Mouse (Mus musculus): ENCODE results near the gene Ssbp3. TPM values are rescaled to one million over a fixed set of nuclear protein-coding genes. Genes with fewer than 3 reads are reported as not detected.

Gene Ssbp3
- polyA plus RNA-seq, 1 experiment from 2014 or later = 190 TPM

GRCm38 (mm10) chr4:107018521-107018920 is 108.0 kb downstream of the Ssbp3 start:
- Histone ChIP-seq H3K27ac (no peak overlapping the region; the same call in 1 of the 2 replicates), H3K9ac (no peak overlapping the region), H3K4me3 (no peak overlapping the region), H3K27me3 (no peaks in the 10 kb centered on the region), H3K4me1 (peaks cover 66% of the 10 kb centered on the region), H3K9me3 (no peaks in the 10 kb centered on the region), H3K4me2 (no peak overlapping the region), H3K36me3 (peaks cover 5% of the 10 kb centered on the region; the same call in 1 of the 2 replicates)
- no peak for ATAC-seq (ENCODE audit: insufficient number of reproducible peaks, insufficient read depth, low FRiP score, low TSS enrichment, low read depth)
- 73% methylated on average over 3 of the region's 3 CpGs for WGBS

- ATAC-seq (ENCODE audit: insufficient number of reproducible peaks, insufficient read depth, low FRiP score, low TSS enrichment, low read depth) = no peak
- Histone ChIP-seq H3K4me2 (no peak overlapping the region), H3K9ac (no peak overlapping the region), H3K27me3 (no peaks in the 10 kb centered on the region), H3K4me3 (no peak overlapping the region), H3K4me1 (peaks cover 61% of the 10 kb centered on the region), H3K27ac (no peak overlapping the region; the same call in 1 of the 2 replicates), H3K9me3 (no peaks in the 10 kb centered on the region), H3K36me3 (peaks cover 5% of the 10 kb centered on the region; the same call in 1 of the 2 replicates)
- 46% methylated on average over 7 of the region's 7 CpGs for WGBS
Measured at GRCm38 (mm10) chr4:107019027-107019426, 108.5 kb downstream of the Ssbp3 start.

- H3K9ac ChIP-seq = no peak overlapping the region
- H3K9me3 ChIP-seq = no peaks in the 10 kb centered on the region
- ATAC-seq (ENCODE audit: insufficient number of reproducible peaks, insufficient read depth, low FRiP score, low TSS enrichment, low read depth) = no peak
- WGBS = 70% methylated on average over 5 of the region's 5 CpGs
- H3K4me3 ChIP-seq = no peak overlapping the region
- H3K27ac ChIP-seq = no peak overlapping the region
- H3K4me2 ChIP-seq = no peak overlapping the region
- H3K4me1 ChIP-seq = peaks cover 47% of the 10 kb centered on the region
- no peaks in the 10 kb centered on the region for H3K27me3 ChIP-seq
- H3K36me3 ChIP-seq = peaks cover 5% of the 10 kb centered on the region; the same call in 1 of the 2 replicates
Measured at GRCm38 (mm10) chr4:107020287-107021000, 109.9 kb downstream of the Ssbp3 start.

- WGBS = 58% methylated on average over 3 of the region's 3 CpGs
- peaks cover 39% of the 10 kb centered on the region for H3K4me1 ChIP-seq
- no peak overlapping the region for H3K4me3 ChIP-seq
- no peaks in the 10 kb centered on the region for H3K27me3 ChIP-seq
- H3K9ac ChIP-seq = no peak overlapping the region
- no peak for ATAC-seq (ENCODE audit: insufficient number of reproducible peaks, insufficient read depth, low FRiP score, low TSS enrichment, low read depth)
- H3K9me3 ChIP-seq = no peaks in the 10 kb centered on the region
- H3K36me3 ChIP-seq = peaks cover 6% of the 10 kb centered on the region
- H3K27ac ChIP-seq = peak overlapping the region; percentile 5; the same call in 1 of the 2 replicates
- no peak overlapping the region for H3K4me2 ChIP-seq
Measured at GRCm38 (mm10) chr4:107021464-107021863, 111.0 kb downstream of the Ssbp3 start.

- H3K9ac ChIP-seq = no peak overlapping the region
- no peak overlapping the region for H3K4me3 ChIP-seq
- H3K9me3 ChIP-seq = no peaks in the 10 kb centered on the region
- H3K4me1 ChIP-seq = peaks cover 17% of the 10 kb centered on the region; the same call in 1 of the 2 replicates
- H3K27ac ChIP-seq = no peak overlapping the region
- H3K36me3 ChIP-seq = peaks cover 40% of the 10 kb centered on the region
- no peak for ATAC-seq (ENCODE audit: insufficient number of reproducible peaks, insufficient read depth, low FRiP score, low TSS enrichment, low read depth)
- no peaks in the 10 kb centered on the region for H3K27me3 ChIP-seq
- no peak overlapping the region for H3K4me2 ChIP-seq
- WGBS = 86% methylated on average over 7 of the region's 7 CpGs
Measured at GRCm38 (mm10) chr4:107024899-107025298, 114.4 kb downstream of the Ssbp3 start.

GRCm38 (mm10) chr4:107025369-107025768 is 114.9 kb downstream of the Ssbp3 start:
- H3K36me3 ChIP-seq = peaks cover 45% of the 10 kb centered on the region
- no peak overlapping the region for H3K4me2 ChIP-seq
- no peak overlapping the region for H3K4me3 ChIP-seq
- H3K9ac ChIP-seq = no peak overlapping the region
- peaks cover 17% of the 10 kb centered on the region; the same call in 1 of the 2 replicates for H3K4me1 ChIP-seq
- H3K9me3 ChIP-seq = no peaks in the 10 kb centered on the region
- H3K27ac ChIP-seq = no peak overlapping the region
- no peak for ATAC-seq (ENCODE audit: insufficient number of reproducible peaks, insufficient read depth, low FRiP score, low TSS enrichment, low read depth)
- WGBS = 73% methylated on average over 5 of the region's 5 CpGs
- H3K27me3 ChIP-seq = no peaks in the 10 kb centered on the region

GRCm38 (mm10) chr4:107026451-107026850 is 116.0 kb downstream of the Ssbp3 start:
- H3K4me3 ChIP-seq = no peak overlapping the region
- peaks cover 12% of the 10 kb centered on the region; the same call in 1 of the 2 replicates for H3K4me1 ChIP-seq
- no peak overlapping the region for H3K9ac ChIP-seq
- no peak for ATAC-seq (ENCODE audit: insufficient number of reproducible peaks, insufficient read depth, low FRiP score, low TSS enrichment, low read depth)
- no peaks in the 10 kb centered on the region for H3K27me3 ChIP-seq
- H3K4me2 ChIP-seq = no peak overlapping the region
- 53% methylated on average over 8 of the region's 8 CpGs for WGBS
- H3K9me3 ChIP-seq = no peaks in the 10 kb centered on the region
- peaks cover 55% of the 10 kb centered on the region for H3K36me3 ChIP-seq
- H3K27ac ChIP-seq = 0 out of 2 replicates have a peak overlapping the region, but pooled peaks have one; percentile 29

- no peaks in the 10 kb centered on the region; the same call in 1 of the 2 replicates for H3K4me1 ChIP-seq
- no peak for ATAC-seq (ENCODE audit: insufficient number of reproducible peaks, insufficient read depth, low FRiP score, low TSS enrichment, low read depth)
- no peaks in the 10 kb centered on the region for H3K9me3 ChIP-seq
- H3K4me2 ChIP-seq = no peak overlapping the region
- no peak overlapping the region for H3K9ac ChIP-seq
- H3K27ac ChIP-seq = no peak overlapping the region
- H3K36me3 ChIP-seq = peaks cover 98% of the 10 kb centered on the region
- no peak overlapping the region for H3K4me3 ChIP-seq
- 89% methylated on average over 4 of the region's 4 CpGs for WGBS
- H3K27me3 ChIP-seq = no peaks in the 10 kb centered on the region
Measured at GRCm38 (mm10) chr4:107035689-107036088, 125.2 kb downstream of the Ssbp3 start.

- no peak overlapping the region for H3K4me2 ChIP-seq
- H3K9me3 ChIP-seq = no peaks in the 10 kb centered on the region
- no peak overlapping the region for H3K9ac ChIP-seq
- 98% methylated on average over 2 of the region's 2 CpGs for WGBS
- no peak overlapping the region for H3K27ac ChIP-seq
- no peak for ATAC-seq (ENCODE audit: insufficient number of reproducible peaks, insufficient read depth, low FRiP score, low TSS enrichment, low read depth)
- no peak overlapping the region for H3K4me3 ChIP-seq
- no peaks in the 10 kb centered on the region for H3K27me3 ChIP-seq
- H3K36me3 ChIP-seq = peaks cover 98% of the 10 kb centered on the region
- H3K4me1 ChIP-seq = no peaks in the 10 kb centered on the region
Measured at GRCm38 (mm10) chr4:107036985-107037384, 126.5 kb downstream of the Ssbp3 start.

GRCm38 (mm10) chr4:107038303-107038702 is 127.8 kb downstream of the Ssbp3 start:
- Histone ChIP-seq H3K9me3 (no peaks in the 10 kb centered on the region), H3K9ac (no peak overlapping the region), H3K4me1 (no peaks in the 10 kb centered on the region), H3K27me3 (no peaks in the 10 kb centered on the region), H3K27ac (no peak overlapping the region), H3K4me2 (no peak overlapping the region), H3K36me3 (peaks cover 96% of the 10 kb centered on the region), H3K4me3 (no peak overlapping the region)
- ATAC-seq (ENCODE audit: insufficient number of reproducible peaks, insufficient read depth, low FRiP score, low TSS enrichment, low read depth) = no peak
- WGBS = 82% methylated on average over 4 of the region's 4 CpGs

- Histone ChIP-seq H3K4me2 (no peak overlapping the region), H3K4me3 (no peak overlapping the region), H3K9ac (no peak overlapping the region), H3K4me1 (no peaks in the 10 kb centered on the region), H3K9me3 (no peaks in the 10 kb centered on the region), H3K27ac (no peak overlapping the region), H3K36me3 (peaks cover 96% of the 10 kb centered on the region), H3K27me3 (no peaks in the 10 kb centered on the region)
- WGBS = 80% methylated on average over 8 of the region's 8 CpGs
- ATAC-seq (ENCODE audit: insufficient number of reproducible peaks, insufficient read depth, low FRiP score, low TSS enrichment, low read depth) = no peak
Measured at GRCm38 (mm10) chr4:107039270-107039669, 128.8 kb downstream of the Ssbp3 start.

- Histone ChIP-seq H3K9me3 (no peaks in the 10 kb centered on the region), H3K4me3 (no peak overlapping the region), H3K27ac (no peak overlapping the region), H3K36me3 (peaks cover 96% of the 10 kb centered on the region), H3K9ac (no peak overlapping the region), H3K4me2 (no peak overlapping the region), H3K4me1 (no peaks in the 10 kb centered on the region), H3K27me3 (no peaks in the 10 kb centered on the region)
- ATAC-seq (ENCODE audit: insufficient number of reproducible peaks, insufficient read depth, low FRiP score, low TSS enrichment, low read depth) = no peak
- WGBS = 89% methylated on average over 6 of the region's 6 CpGs
Measured at GRCm38 (mm10) chr4:107042304-107042703, 131.8 kb downstream of the Ssbp3 start.

All from embryonic facial prominence, embryonic 13.5 days (tissue).